Mouse (Mus musculus) frontal cortex, postnatal 36 days (tissue): ENCODE measurements around the gene Mrpl19.

ENCODE experiments used
- DNase-seq, 2 experiments: peaks; one replicate each; pipeline ENCODE4 v3.0.0; 2022; ENCODE audit warnings: low spot score in 2 of 2

Mrpl19 gene

DNA sequence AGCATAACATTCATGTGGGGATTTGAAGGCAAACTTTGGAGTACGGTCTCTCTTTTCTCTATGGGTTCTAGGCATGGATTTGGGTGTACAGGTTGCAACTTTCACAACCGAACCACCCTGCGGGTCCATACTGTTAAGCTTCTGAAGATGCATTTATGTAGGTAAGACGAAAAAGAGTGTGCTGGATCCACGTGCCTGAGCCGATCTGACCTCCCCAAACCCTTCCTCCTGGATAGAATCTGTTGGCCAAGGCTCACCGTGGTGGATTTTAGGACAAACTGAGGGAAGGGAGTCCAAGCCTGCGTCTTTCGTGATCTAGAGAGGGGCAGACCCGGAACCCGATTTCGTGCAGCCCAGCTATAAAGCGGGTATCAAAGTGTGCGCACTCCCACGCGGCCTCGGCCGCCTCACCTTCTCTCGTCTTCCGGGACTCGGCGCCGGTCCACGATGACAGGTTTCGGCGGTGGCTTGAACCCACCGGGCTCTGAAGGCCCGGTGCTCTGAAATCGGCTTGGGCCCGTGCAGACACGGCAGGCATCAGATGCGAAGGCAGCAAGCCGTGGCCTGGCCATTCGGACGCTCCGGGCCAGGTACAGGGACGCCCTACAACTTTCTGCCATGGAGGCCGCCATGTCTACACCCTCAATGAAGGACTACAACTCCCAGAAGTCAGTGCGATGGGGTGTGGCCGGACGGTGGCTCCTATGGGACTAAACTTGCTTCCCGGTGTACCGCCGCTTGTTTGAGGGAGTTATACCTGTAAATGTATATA lies at the start of gene Mrpl19:
Gene Mrpl19 (minus strand): TSS at position 663 of the 772 bp plus-strand sequence.
- peak; percentile 93 to 96 for DNase-seq

DNA sequence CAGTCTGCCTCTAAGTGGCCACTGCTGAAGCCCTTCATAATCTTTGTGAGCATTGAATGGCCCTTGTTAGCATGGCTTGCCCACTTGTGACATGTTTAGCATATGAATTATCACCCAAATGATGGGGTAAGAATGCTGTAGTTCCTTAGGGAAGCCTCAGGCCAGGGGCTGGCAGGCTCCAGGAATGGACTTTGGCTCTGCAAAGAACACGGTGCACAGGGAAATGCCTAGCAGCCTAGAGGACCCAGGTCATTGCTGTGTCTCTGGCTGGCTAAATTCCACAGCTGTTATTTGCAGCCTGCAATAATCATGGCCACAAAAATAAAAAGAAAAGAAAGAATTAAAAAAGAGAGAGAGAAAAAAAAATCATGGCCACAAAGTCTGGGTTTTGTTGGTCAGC lies 46.6 kb upstream of the Mrpl19 start:
- no peak for DNase-seq

DNA sequence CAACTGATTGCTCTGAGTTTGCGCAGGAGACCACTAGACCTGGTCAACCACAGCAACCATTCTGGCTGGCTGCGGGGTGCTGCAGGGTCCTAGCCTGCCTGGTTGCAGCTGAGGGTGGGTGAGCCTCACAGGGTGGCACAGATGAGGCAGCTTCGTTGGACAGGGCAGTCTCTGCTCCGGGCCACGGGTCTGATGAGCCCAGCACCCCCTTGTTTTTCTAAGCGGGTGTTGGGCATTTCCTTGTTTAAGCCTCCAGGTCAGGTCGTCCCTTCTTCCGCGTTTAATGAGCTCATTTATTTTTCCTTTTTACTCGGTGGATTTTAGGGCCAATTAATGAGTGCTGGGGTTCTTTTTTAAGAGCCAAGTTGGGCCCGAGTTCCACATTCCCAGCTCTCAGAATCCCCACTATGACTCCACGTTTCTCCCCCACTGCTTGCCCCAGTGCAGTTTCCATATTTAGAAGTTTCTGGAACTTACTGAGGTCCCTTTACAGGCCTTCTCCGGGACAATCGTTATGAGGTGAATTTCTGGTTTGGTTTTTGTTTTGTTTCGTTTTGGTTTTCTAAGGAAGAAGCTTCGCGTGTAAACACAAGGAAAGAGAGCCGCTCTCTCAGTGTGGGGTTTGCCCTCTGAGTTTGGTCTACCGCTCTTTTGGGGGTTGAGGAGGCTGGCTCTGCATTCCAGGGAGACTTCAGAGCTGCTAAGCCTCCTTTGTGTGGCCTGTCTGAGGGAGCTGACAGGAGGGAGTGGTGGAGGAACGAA lies 24.5 kb upstream of the Mrpl19 start:
- peak in 1 of 2 experiments; percentile 34 for DNase-seq

GRCm38 (mm10) chr6:81988341-81988740 lies 22.6 kb upstream of the Mrpl19 start:
- DNase-seq: no peak

DNA sequence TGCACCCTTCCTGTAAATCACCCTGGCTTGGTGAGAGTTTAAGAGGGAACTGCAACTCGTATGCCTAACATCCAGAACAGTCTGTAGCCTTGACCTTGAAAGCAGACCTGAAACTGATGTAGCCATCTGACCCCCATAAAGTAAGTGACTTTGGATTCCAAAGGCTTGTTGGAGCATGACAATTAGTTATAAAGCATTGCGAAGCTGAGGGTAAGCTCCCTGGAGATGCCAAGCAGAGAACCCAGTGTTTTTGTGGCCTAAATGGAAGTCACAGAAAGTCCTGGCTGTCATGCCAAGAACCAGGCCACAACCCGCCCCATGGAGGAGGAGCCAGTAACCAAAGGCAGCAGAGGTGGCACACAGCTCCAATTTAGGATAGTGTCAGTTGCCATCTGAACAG lies 21.8 kb upstream of the Mrpl19 start:
- DNase-seq: peak; percentile 26 to 53

GRCm38 (mm10) chr6:81987010-81987409 lies 21.3 kb upstream of the Mrpl19 start:
- peak; percentile 76 to 80 for DNase-seq

GRCm38 (mm10) chr6:81986599-81986998 lies 20.8 kb upstream of the Mrpl19 start:
- no peak for DNase-seq

DNA sequence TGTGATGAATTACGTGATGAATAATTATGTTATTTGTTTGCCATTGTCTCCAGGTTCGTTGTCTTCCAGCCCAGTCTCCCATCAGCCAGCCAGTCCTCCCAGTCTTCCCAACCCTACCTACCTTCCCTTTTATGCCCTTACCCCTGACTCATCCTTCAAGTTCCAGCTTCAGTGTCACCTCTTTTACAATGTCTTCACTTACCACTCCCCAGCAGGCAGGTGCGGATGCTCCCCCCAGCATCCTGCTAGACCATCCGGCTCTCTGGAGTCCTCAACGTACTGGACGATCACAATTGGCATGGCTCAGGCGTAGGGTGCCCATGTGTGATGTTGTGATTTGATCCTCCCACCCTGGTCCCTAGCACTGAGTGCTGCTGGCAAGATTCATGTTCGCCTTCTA lies 20.4 kb upstream of the Mrpl19 start:
- no peak for DNase-seq

- no peak for DNase-seq
Measured at GRCm38 (mm10) chr6:81979286-81979685, 13.5 kb upstream of the Mrpl19 start.

DNA sequence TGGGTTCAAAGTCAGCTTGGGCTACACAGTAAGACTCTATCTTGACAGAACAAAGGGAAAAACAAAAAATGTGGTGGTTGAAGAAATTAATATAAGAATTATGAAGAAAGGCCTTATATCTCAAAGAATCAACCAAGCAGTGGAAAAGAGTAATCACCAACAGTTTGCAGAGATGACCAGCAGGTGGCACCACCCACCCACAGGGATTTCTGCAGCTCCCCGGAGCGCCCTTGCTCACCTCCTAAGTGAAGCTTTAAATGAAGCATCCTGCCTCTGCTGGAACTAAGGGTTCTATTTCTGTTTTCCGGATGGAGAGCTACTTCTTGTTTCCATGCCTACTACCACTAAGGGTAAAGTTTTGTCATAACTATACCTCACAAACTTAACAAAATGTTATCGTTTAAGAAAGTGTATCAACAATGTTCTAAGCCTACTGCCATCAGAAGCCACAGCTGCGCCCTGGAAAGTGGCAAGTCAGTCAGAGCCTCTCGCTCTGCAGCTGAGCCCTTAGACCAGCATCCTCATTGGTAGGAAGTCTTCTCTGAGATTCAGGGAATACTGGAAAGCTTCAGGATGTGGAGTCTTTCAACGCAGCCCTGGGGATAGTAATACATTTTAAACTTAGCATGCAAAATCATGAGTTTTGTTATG lies 10.3 kb upstream of the Mrpl19 start:
- peak; percentile 82 to 88 for DNase-seq

GRCm38 (mm10) chr6:81972595-81972994 lies 6.8 kb upstream of the Mrpl19 start:
- DNase-seq: no peak

GRCm38 (mm10) chr6:81971196-81971595 lies 5.4 kb upstream of the Mrpl19 start:
- DNase-seq: no peak

DNA sequence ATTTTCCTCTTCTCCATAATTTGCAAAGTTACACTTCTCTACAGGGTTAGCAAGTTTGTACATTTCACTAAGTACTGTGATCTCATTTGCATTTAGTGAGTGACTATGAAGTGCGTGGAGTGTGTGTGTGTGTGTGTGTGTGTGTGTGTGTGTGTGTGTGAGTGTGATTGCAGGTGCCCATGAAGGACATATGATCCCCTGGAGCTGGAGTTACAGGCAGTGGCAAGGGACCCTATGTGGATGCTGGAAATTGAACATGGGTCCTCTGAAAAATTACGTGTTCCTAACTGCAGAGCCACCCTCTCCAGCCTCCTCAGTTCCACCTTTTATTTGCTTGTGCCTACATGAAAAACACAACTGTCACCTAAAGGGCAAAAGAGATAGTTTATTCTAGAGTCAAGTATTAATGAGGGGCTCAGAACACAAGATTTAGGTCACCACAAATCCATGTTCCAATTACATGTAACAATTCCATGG lies 348 bp upstream of the Mrpl19 start:
- DNase-seq: no peak

DNA sequence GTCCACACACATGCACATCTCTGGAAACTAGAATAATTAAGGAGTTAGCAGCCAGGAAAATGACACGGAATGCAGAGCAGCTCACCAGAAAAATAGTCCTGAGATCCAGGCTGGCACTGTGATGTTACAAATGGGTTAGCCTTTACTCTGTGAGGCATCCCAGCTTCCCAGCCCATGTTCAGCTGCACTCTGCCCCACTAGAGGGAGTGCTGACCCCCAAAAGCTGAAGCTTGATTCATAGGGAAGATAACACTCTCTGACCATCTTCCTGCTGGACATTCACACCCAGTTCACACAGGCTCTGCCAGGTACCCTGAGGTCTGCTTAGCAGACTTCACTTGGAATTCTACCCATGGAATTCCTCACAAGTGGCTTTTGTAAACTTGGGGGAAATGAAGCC lies 5.5 kb downstream of the Mrpl19 start:
- DNase-seq: no peak

DNA sequence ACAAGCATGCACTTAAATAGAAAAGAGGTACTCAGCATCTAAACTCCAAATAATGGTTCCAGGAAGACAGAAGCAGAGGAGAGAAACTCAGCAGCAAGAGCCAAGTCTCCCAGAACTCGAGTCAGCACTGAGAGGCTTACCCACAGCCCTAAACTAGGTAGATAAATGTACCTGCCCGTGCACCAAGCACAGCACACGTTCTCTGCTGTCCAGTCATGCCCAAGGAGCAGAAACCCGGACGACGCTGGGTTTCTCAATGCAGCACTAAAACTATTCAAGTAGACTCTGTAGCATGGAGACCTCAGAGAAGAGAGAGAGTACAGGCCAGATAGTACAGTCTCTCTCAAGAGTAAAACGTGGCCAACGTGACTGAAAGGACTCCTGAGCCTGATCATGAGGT lies 5.9 kb downstream of the Mrpl19 start:
- no peak for DNase-seq

DNA sequence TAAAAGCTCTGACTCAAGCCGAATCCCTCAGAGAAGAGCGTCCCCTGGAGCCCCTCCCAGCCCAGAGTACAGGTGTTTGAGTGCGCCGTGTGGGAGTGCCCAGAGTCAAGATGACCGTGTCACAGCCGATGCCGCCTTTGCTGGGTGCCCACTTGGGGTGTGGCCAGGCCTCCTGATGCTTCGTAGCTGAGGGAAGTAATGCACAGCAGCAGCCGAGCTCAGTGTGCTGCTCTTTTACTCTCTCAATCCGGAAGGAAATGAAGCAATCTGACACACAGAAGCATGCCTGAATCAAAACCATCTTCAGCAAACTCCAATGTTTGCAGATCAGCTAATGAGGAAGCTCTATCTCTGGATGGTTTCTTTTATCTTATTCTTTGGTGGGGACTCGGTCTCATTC lies 7.8 kb downstream of the Mrpl19 start:
- DNase-seq: no peak

GRCm38 (mm10) chr6:81956399-81956798 lies 9.4 kb downstream of the Mrpl19 start:
- no peak for DNase-seq

GRCm38 (mm10) chr6:81955133-81955532 lies 10.6 kb downstream of the Mrpl19 start:
- no peak for DNase-seq

GRCm38 (mm10) chr6:81946906-81947305 lies 18.9 kb downstream of the Mrpl19 start:
- DNase-seq: no peak

GRCm38 (mm10) chr6:81944432-81944831 lies 21.3 kb downstream of the Mrpl19 start:
- DNase-seq: no peak

- DNase-seq: no peak
Measured at GRCm38 (mm10) chr6:81943281-81943680, 22.5 kb downstream of the Mrpl19 start.

GRCm38 (mm10) chr6:81941718-81942117 lies 24.0 kb downstream of the Mrpl19 start:
- no peak for DNase-seq
